25 mouse cellular contexts compared by ENCODE assay signal in the genomic region with DNA sequence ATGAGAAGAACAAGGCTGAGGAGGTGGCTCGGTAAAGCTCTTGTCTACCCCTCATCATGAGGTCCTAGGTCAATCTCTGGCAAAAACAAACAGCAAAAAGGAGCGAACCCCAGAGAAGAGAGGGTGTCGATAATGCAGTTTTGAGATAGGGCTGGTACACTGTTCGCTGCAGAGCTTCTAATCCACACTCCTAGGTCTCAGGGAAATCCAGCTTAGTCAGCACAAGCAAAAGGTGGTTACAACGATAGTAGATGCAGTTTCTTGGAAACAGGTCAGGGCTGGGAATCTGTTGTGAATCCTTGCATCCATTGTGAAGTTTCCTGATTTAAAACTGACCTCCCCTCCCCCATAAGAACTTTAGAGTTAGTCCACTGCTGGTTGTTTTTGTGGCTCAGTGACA.
"Had no signal": no experiment of that assay in that cellular context is flagged by ENCODE, and none has a peak within 500 bp of the region (broad histone marks: within the 10 kb centered on the region; RNA-seq: fewer than 3 reads in every experiment).

No protein-coding gene starts in this region.

- H3K27me3 ChIP-seq: heart, embryonic 13.5 days; heart, embryonic 15.5 days; hindbrain, embryonic 12.5 days; intestine, embryonic 15.5 days; limb, embryonic 12.5 days had no signal

- H3K36me3 ChIP-seq: heart, embryonic 13.5 days; heart, embryonic 15.5 days; hindbrain, embryonic 12.5 days; intestine, embryonic 15.5 days; limb, embryonic 10.5 days; limb, embryonic 12.5 days; liver, embryonic 12.5 days had no signal

- H3K9ac ChIP-seq: heart, embryonic 13.5 days; heart, embryonic 15.5 days; hindbrain, embryonic 12.5 days; hindbrain, embryonic 14.5 days; intestine, embryonic 15.5 days; limb, embryonic 12.5 days; liver, embryonic 12.5 days had no signal

- H3K27ac ChIP-seq: heart, adult 2 months; heart, embryonic 13.5 days; heart, embryonic 15.5 days; hindbrain, embryonic 12.5 days; hindbrain, embryonic 14.5 days; intestine, embryonic 15.5 days; layer of hippocampus, adult 2 months; left cerebral cortex, adult 2 months; limb, embryonic 10.5 days; limb, embryonic 12.5 days; liver, embryonic 12.5 days had no signal

- DNase-seq: gastrocnemius, postnatal 14 days; gastrocnemius, postnatal 36 days; heart, adult 11 months; heart, adult 2 months; heart, postnatal 14 days; heart, postnatal 36 days; kidney, adult 18-20 months; kidney, adult 8-10 months; kidney, postnatal 10 days; kidney, postnatal 25 days; kidney, postnatal 4 days had no signal

- H3K4me1 ChIP-seq: heart, embryonic 13.5 days; heart, embryonic 15.5 days; hindbrain, embryonic 12.5 days; intestine, embryonic 15.5 days; limb, embryonic 10.5 days; limb, embryonic 12.5 days had no signal

- ATAC-seq: hindbrain, embryonic 16.5 days; inflammation-experienced regulatory T-cells, adult 6 months; intestine, embryonic 15.5 days; intestine, postnatal 0 days; liver, embryonic 12.5 days had no signal

- H3K4me3 ChIP-seq: heart, adult 2 months; heart, embryonic 13.5 days; heart, embryonic 15.5 days; hindbrain, embryonic 12.5 days; intestine, embryonic 15.5 days; layer of hippocampus, adult 2 months; left cerebral cortex, adult 2 months; limb, embryonic 10.5 days; limb, embryonic 12.5 days; liver, embryonic 12.5 days had no signal

- H3K9me3 ChIP-seq: heart, embryonic 13.5 days; heart, embryonic 15.5 days; hindbrain, embryonic 12.5 days; intestine, embryonic 15.5 days; limb, embryonic 10.5 days; limb, embryonic 12.5 days; liver, embryonic 12.5 days had no signal

- H3K4me2 ChIP-seq: heart, embryonic 11.5 days; heart, embryonic 13.5 days; heart, embryonic 15.5 days; hindbrain, embryonic 12.5 days; hindbrain, embryonic 14.5 days; intestine, embryonic 15.5 days; limb, embryonic 12.5 days; liver, embryonic 12.5 days had no signal
